Mouse (Mus musculus) frontal cortex, postnatal 36 days (tissue): ENCODE data around the gene Elof1.
"Not testable (repeated sequence)": the region's sequence is repeated elsewhere in the genome, so short reads cannot be mapped to it uniquely, and the experiment has no call there.

Source experiments
- DNase-seq, 2 experiments: peaks; one replicate each; pipeline ENCODE4 v3.0.0; 2022; ENCODE audit warnings: low spot score in 2 of 2

Gene Elof1

GRCm38 (mm10) chr9:22092746-22093145 lies 24.2 kb downstream of the Elof1 start:
- no peak for DNase-seq

GRCm38 (mm10) chr9:22089986-22090385 lies 27.0 kb downstream of the Elof1 start:
- no peak for DNase-seq

- no peak for DNase-seq
Measured at GRCm38 (mm10) chr9:22089281-22089680, 27.7 kb downstream of the Elof1 start.

- DNase-seq = no peak
Measured at GRCm38 (mm10) chr9:22087034-22087618, 29.8 kb downstream of the Elof1 start.

- DNase-seq = no peak
Measured at GRCm38 (mm10) chr9:22086012-22086411, 31.0 kb downstream of the Elof1 start.

GRCm38 (mm10) chr9:22085022-22085834 lies 31.7 kb downstream of the Elof1 start, which contains the start of gene Ecsit:
Gene Ecsit (minus strand): TSS chr9:22085438.
- DNase-seq = peak; percentile 92 to 97

- no peak for DNase-seq
Measured at GRCm38 (mm10) chr9:22084667-22085021, 32.3 kb downstream of the Elof1 start.

- DNase-seq = no peak
Measured at GRCm38 (mm10) chr9:22076223-22076622, 40.7 kb downstream of the Elof1 start.

- not testable (repeated sequence) for DNase-seq
Measured at GRCm38 (mm10) chr9:22075778-22076177, 41.2 kb downstream of the Elof1 start.

GRCm38 (mm10) chr9:22072276-22072675 lies 44.7 kb downstream of the Elof1 start:
- DNase-seq = no peak

GRCm38 (mm10) chr9:22070791-22071573 lies 46.0 kb downstream of the Elof1 start, which contains the start of the genes Gm49318 and Zfp653:
Gene Gm49318 (minus strand): TSS chr9:22071259.
Gene Zfp653 (minus strand): TSS chr9:22071376.
- peak; percentile 96 for DNase-seq

- DNase-seq = no peak
Measured at GRCm38 (mm10) chr9:22069881-22070553, 47.0 kb downstream of the Elof1 start.

- DNase-seq = no peak
Measured at GRCm38 (mm10) chr9:22067195-22067594, 49.8 kb downstream of the Elof1 start.

GRCm38 (mm10) chr9:22066433-22066832 lies 50.5 kb downstream of the Elof1 start:
- no peak for DNase-seq

- DNase-seq = no peak
Measured at GRCm38 (mm10) chr9:22065642-22066041, 51.3 kb downstream of the Elof1 start.

- no peak for DNase-seq
Measured at GRCm38 (mm10) chr9:22064341-22064740, 52.6 kb downstream of the Elof1 start.
